Comparison of ENCODE assay signal across 11 mouse cellular contexts in the genomic region with DNA sequence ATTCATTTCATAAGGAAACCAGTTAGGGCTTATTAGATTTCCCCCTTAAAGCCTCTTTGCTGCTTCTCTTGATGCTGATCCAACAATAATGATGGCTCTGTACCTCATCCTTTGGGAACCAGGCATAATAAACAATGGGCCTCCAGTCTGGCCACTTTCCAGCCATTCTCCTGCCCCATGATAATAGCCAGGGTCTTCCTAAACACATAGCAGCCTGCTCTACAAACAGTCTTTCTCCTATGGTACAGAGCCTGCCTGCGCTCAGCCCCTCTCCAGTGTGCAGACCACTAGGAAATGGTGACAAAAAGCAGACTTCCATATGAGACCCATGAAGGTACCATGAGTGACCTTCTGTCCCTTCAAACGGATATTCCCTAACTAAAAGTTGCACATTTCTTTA. TPM values are rescaled to one million over a fixed set of nuclear protein-coding genes. Genes with fewer than 3 reads are reported as not detected.
A peak's percentile ranks its signal among the peaks of the same experiment; 100 is the strongest.
DNase-seq lines count a peak whose midpoint lies in the region; ATAC-seq and TF ChIP-seq lines count a peak whose summit lies in the region.
"Had no signal": no experiment of that assay in that cellular context is flagged by ENCODE, and none has a peak within 500 bp of the region (broad histone marks: within the 10 kb centered on the region; RNA-seq: fewer than 3 reads in every experiment).

No protein-coding gene starts in this region.

- intact Hi-C loops in heart, postnatal 14 days (cut with DNase I), result no loop called here

- H3K27me3 ChIP-seq in kidney, postnatal 0 days (ENCODE audit: insufficient read depth, low read length), result no peaks in the 10 kb centered on the region
- no peaks in the 10 kb centered on the region for H3K27me3 ChIP-seq in cerebellum, adult 2 months (ENCODE audit: control insufficient read depth, insufficient read depth, low read length)
- H3K27me3 ChIP-seq: limb, embryonic 13.5 days had no signal

- no peak for TF ChIP-seq CTCF in kidney, postnatal 0 days (IDR thresholded peaks at IDR 0.05; ENCODE audit: low read depth)
- no peak for TF ChIP-seq CTCF in cerebellum, adult 2 months (IDR thresholded peaks at IDR 0.05; ENCODE audit: borderline replicate concordance, insufficient read depth, low read depth, low read length)

- H3K4me1 ChIP-seq in kidney, postnatal 0 days (replicated peaks; ENCODE audit: insufficient read depth, low read length), result no peaks in the 10 kb centered on the region
- peaks cover 5% of the 10 kb centered on the region for H3K4me1 ChIP-seq in cerebellum, adult 2 months (ENCODE audit: control insufficient read depth, insufficient read depth, low read length)

- DNase-seq in kidney, postnatal 0 days (ENCODE audit: low spot score), result peak; percentile 16
- DNase-seq in kidney, adult 11 months, result no peak
- DNase-seq in MN1 (ENCODE audit: low spot score), result peak; percentile 53
- peak; percentile 48 to 72 for DNase-seq in heart, adult 18-20 months
- peak; percentile 42 to 59 for DNase-seq in heart, postnatal 14 days
- no peak for DNase-seq in ovary, postnatal 14 days (ENCODE audit: low spot score)
- no peak for DNase-seq in cerebellum, adult 2 months
- DNase-seq in adrenal gland, postnatal 14 days, result no peak
- DNase-seq: adrenal gland, postnatal 10 days; cerebellum, postnatal 10 days had no signal

- no peak overlapping the region for H3K4me2 ChIP-seq in kidney, postnatal 0 days (ENCODE audit: low read length)
- H3K4me2 ChIP-seq: limb, embryonic 13.5 days had no signal

- ATAC-seq in kidney, postnatal 0 days (replicated peaks; ENCODE audit: low FRiP score, low read depth), result no peak

- WGBS in kidney, postnatal 0 days, result 74% methylated on average over 2 of the region's 2 CpGs
- 73% methylated on average over 2 of the region's 2 CpGs for WGBS in cerebellum, adult 2 months

- no peaks in the 10 kb centered on the region for H3K9me3 ChIP-seq in kidney, postnatal 0 days (replicated peaks; ENCODE audit: low read length)
- H3K9me3 ChIP-seq: limb, embryonic 13.5 days had no signal

- H3K4me3 ChIP-seq in kidney, postnatal 0 days (replicated peaks; ENCODE audit: low read depth, low read length), result no peak overlapping the region
- H3K4me3 ChIP-seq in cerebellum, adult 2 months (replicated peaks; ENCODE audit: insufficient read depth, low read depth, low read length), result no peak overlapping the region
- H3K4me3 ChIP-seq: limb, embryonic 13.5 days had no signal

- 0 out of 2 replicates have a peak overlapping the region, but pooled peaks have one; percentile 8 for H3K27ac ChIP-seq in kidney, postnatal 0 days
- no peak overlapping the region for H3K27ac ChIP-seq in cerebellum, adult 2 months (ENCODE audit: insufficient read depth, low read length)
- H3K27ac ChIP-seq: limb, embryonic 13.5 days had no signal

- no peaks in the 10 kb centered on the region for H3K36me3 ChIP-seq in kidney, postnatal 0 days (ENCODE audit: insufficient read depth, low read length)

- TF ChIP-seq POLR2A in cerebellum, adult 2 months (IDR thresholded peaks at IDR 0.05; ENCODE audit: borderline replicate concordance, insufficient read depth, low read length), result no peak

- no peak overlapping the region for H3K9ac ChIP-seq in kidney, postnatal 0 days (ENCODE audit: low read depth, low read length)
- H3K9ac ChIP-seq: limb, embryonic 13.5 days had no signal

RNA-seq across cellular contexts. Expression of gene Prr15, which starts 26.2 kb away (rescaled TPM):
- 12.1 and 12.3 TPM in 2 replicates for polyA plus RNA-seq in kidney, postnatal 0 days (2015; fragmentation: Nextera tagmentation; extraction: Ambion mirVana)
- total RNA-seq in heart, adult 18-20 months (2021), result 1 to 10 TPM; 1.8 TPM
- total RNA-seq in heart, postnatal 14 days (2021), result 1 to 10 TPM; 2.4 to 2.9 TPM
- 1.9 and 2.7 TPM in 2 replicates for polyA plus RNA-seq in cerebellum, adult 2 months (2012; rRNA removed)
- 3.9 and 4.6 TPM in 2 replicates for total RNA-seq in adrenal gland, postnatal 14 days (2021)

Comparison
In these comparisons a context has a peak if more than half of its experiments do, and no peak if none do; other contexts are left out.
1. DNase-seq: peak in kidney, postnatal 0 days (single experiment), MN1 (single experiment), heart, adult 18-20 months (2 of 2) and heart, postnatal 14 days (2 of 2); none in kidney, adult 11 months (single experiment), ovary, postnatal 14 days (single experiment), cerebellum, adult 2 months (0 of 2) and adrenal gland, postnatal 14 days (single experiment).